Mouse (Mus musculus): ENCODE data around the gene Ucn2.

Gene Ucn2

DNA sequence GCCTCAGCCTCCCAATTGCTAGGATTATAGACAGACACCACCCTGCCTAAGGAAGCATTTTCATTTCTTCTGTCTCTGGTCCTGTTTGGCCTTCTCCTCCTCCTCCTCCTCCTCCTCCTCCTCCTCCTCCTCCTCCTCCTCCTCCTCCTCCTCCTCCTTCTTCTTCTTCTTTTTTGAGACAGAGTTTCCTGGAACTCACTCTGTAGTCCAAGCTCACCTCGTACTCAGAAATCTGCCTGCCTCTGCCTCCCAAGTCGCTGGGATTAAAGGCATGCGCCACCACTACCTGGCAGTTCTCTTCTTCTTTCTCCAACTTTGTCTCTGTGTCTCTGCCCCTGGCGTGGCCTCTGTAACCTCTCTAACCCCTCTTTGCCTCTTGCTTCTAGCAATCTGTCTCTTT, at the start of gene Ucn2:
TSS of gene Ucn2 (plus strand) at position 301 of the 400 bp plus-strand sequence.
- no peak for DNase-seq (ENCODE audit: low spot score)

DNA sequence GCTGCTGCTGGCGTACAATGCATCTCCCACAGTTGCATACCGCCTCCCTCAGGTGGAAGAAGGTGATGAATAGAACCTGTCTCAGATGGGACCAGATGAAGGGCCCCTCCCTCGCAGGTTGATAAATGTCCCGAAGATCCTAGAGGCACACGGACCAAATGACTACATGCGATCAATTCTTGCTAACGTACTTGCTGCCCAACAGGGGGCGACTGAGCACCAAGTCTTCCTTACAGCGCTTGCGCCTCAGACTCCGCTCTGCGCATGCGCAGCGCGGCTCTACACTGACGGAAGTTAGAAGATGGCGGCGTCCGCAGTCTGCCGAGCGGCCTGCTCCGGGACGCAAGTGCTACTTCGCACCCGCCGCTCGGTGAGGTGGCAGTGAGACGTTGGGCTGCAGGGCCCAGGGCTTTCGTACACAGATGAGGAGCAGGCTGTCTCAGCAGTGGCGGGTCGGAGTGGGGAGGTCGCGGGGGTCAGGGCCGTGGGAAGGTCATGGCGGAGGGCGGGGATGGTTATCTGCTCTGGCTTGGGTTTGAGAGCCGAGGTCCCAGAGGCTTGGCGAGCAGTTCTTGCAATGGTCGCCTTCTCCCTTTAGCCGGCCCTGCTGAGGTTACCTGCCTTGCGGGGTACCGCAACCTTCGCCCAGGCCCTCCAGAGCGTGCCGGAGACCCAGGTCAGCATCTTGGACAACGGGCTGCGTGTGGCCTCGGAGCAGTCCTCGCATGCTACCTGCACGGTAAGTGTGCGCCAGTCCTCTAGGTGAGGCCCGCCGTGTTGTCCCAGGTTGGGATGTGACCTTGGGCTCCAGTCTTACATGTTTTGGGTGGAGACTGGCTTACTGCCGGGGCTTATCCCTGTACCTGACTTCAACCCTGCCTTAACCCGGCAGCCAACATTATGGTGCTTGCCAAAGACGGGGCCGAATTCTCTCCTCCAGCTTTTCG, 49.1 kb upstream of the Ucn2 start, which contains the start of gene Uqcrc1:
TSS of gene Uqcrc1 (plus strand) at position 216 of the 947 bp plus-strand sequence.
- peak; percentile 99 for DNase-seq (ENCODE audit: low spot score)

- no peak for DNase-seq (ENCODE audit: low spot score)
Measured at GRCm38 (mm10) chr9:108945111-108945510, 40.7 kb upstream of the Ucn2 start.

GRCm38 (mm10) chr9:108945608-108946007, 40.2 kb upstream of the Ucn2 start:
- no peak for DNase-seq (ENCODE audit: low spot score)

- DNase-seq (ENCODE audit: low spot score), result no peak
Measured at GRCm38 (mm10) chr9:108949231-108949966, 36.4 kb upstream of the Ucn2 start.

- DNase-seq (ENCODE audit: low spot score), result no peak
Measured at GRCm38 (mm10) chr9:108949967-108950728, 35.7 kb upstream of the Ucn2 start.

DNA sequence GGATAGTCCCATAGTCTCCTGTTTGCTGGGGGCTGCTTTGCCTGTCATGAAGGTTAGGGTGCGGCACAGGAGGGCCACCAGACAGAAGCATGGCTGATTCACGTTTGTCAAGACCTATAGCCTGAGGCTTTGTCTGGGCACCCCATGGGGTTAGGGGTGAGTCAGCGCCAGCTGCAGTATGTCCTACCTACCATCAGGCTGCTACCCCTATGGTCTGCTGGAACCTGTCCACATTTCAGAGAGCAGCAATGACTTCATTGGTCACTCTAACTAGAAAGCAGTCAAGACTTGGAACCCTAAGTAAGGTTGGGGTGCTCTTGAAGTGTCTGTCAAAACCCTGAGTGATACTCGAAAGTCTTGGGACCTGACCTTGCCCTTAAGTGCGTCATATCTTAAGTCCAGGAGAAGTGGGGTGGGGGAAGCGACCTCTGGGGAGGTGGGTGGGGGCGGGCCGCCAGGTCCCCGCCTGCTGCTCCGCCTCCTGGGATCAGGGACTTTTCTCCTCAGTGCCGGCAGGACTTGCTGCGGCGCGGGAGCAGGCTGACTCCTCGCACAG, 32.7 kb upstream of the Ucn2 start, which contains the start of gene Col7a1:
TSS of gene Col7a1 (plus strand) at position 506 of the 556 bp plus-strand sequence.
- peak; percentile 6 for DNase-seq (ENCODE audit: low spot score)

GRCm38 (mm10) chr9:108955241-108955640, 30.6 kb upstream of the Ucn2 start:
- no peak for DNase-seq (ENCODE audit: low spot score)

DNA sequence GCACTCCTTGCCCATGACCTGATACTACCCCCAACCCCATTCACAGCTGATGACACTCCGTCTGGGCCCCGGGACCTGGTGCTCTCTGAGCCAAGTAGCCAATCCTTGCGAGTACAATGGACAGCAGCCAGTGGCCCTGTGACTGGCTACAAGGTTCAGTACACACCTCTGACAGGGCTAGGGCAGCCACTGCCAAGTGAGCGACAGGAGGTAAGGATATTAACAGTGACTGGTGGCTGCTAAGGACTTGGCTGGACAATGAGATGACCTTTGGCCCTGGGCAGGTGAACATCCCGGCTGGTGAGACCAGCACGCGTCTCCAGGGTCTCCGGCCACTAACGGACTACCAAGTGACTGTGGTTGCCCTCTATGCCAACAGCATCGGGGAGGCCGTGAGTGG, 30.0 kb upstream of the Ucn2 start:
- DNase-seq (ENCODE audit: low spot score), result no peak

DNA sequence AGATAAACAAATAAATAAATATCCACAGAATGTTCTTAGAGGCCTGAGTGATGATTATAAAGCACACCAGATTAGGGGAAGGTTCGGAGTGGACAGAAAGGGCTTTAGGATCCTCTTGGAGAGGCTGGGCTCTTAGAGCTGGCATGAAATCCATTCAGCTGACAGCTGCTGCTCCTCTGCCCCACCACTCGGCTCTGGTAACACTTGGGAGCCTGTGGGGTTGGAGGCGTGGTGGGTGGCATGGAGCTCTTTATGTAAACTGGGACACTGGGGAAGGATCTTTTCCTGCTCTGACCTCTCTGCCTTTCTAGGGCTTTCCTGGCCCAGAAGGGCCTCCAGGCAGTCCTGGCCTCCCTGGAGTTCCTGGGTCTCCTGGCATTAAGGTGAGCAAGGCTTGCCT, 22.2 kb upstream of the Ucn2 start:
- DNase-seq (ENCODE audit: low spot score), result no peak

DNA sequence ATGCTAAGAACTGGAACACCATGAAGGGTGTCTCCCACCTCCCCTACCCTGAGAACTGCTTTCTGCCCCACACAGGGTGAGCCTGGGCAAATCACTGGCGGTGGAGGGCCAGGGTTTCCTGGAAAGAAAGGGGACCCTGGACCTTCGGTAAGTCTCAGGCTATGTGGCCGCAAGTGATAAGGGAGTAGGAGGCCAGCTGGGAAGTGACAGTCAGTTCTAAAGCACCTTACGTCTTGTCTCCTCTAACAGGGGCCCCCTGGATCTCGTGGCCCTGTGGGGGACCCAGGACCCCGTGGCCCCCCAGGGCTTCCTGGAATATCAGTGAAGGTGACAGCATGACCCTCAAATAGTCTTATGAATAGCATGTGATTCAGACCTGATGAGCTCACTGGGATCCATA, 21.5 kb upstream of the Ucn2 start:
- no peak for DNase-seq (ENCODE audit: low spot score)

- DNase-seq (ENCODE audit: low spot score), result no peak
Measured at GRCm38 (mm10) chr9:108970623-108971022, 15.2 kb upstream of the Ucn2 start.

- DNase-seq (ENCODE audit: low spot score), result no peak
Measured at GRCm38 (mm10) chr9:108976483-108976882, 9.3 kb upstream of the Ucn2 start.

GRCm38 (mm10) chr9:108977966-108978365, 7.8 kb upstream of the Ucn2 start:
- no peak for DNase-seq (ENCODE audit: low spot score)

GRCm38 (mm10) chr9:108982498-108982897, 3.3 kb upstream of the Ucn2 start:
- no peak for DNase-seq (ENCODE audit: low spot score)

DNA sequence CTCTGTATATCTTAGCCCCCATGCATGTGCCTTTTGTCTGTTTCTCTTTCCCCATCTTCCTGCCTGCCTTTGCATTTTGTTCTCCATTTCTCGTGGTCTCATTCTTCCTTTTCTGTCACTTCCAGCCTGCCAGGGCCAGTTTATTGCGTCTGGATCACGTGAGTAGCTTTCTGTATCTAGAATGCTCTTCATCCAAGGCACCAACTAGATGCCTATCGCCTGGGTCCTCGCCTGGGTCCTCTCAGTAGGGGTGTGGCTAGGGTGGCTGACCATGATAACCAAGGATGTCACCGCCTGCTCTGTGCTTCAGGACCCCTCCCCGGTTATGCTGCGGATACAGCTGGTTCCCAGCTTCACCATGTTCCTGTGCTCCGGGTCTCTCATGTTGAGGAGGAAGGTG, 2.6 kb upstream of the Ucn2 start:
- DNase-seq (ENCODE audit: low spot score), result no peak

- DNase-seq (ENCODE audit: low spot score), result peak; percentile 28
Measured at GRCm38 (mm10) chr9:108987704-108988350, 2.0 kb downstream of the Ucn2 start.

GRCm38 (mm10) chr9:108989802-108990461, 4.1 kb downstream of the Ucn2 start:
- DNase-seq (ENCODE audit: low spot score), result no peak

- no peak for DNase-seq (ENCODE audit: low spot score)
Measured at GRCm38 (mm10) chr9:108990462-108990820, 4.6 kb downstream of the Ucn2 start.

DNA sequence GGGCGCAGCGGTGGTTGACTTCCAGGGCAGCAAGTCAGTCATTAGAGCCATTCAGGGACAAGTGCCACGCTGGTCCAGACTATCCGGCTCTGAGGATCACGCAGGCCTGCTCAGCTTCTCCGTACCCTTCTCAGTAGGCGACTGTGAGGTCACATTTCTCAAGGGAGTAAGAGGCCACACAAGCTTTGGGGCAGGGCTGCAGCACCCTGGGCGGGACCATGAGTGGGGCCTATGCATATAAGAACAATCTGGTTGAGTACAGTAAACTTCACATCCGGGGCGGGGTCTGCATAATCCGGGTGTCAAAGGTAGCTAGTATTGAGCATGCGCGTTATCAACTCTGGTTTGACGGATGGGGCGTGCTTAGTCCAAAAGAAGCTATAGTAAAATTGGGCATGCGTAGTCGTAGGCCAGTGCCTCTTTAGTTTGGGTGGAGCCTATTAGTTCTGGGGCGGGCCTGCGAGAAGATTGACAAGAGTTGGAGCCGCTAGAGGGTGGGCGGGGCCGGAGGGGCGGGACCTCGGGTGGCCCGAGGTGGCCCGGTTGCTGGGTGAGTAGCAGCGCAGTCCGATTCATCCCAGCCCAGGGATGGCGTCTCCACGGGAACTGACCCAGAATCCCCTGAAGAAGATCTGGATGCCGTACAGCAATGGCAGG, 5.7 kb downstream of the Ucn2 start, which contains the start of gene Pfkfb4:
TSS of gene Pfkfb4 (plus strand) at position 351 of the 657 bp plus-strand sequence.
- peak; percentile 100 for DNase-seq (ENCODE audit: low spot score)

Measured in retina, embryonic 14.5 days (tissue).